ENCODE assay signal across 9 mouse cellular contexts in genomic region chr6:86921880-86922279, GRCm38 (mm10).
A peak's percentile ranks its signal among the peaks of the same experiment; 100 is the strongest.
DNase-seq lines count a peak whose midpoint lies in the region; ATAC-seq and TF ChIP-seq lines count a peak whose summit lies in the region.
"Had no signal": no experiment of that assay in that cellular context is flagged by ENCODE, and none has a peak within 500 bp of the region (broad histone marks: within the 10 kb centered on the region; RNA-seq: fewer than 3 reads in every experiment).

No protein-coding gene starts in this region.

- no peak overlapping the region for H3K4me3 ChIP-seq in forebrain, embryonic 10.5 days
- no peak overlapping the region for H3K4me3 ChIP-seq in forebrain, embryonic 16.5 days (replicated peaks; ENCODE audit: low read length)
- H3K4me3 ChIP-seq in heart, embryonic 12.5 days: no peak overlapping the region
- H3K4me3 ChIP-seq in lung, adult 2 months (replicated peaks; ENCODE audit: extremely low read depth, low read depth, low read length): no peak overlapping the region

- no peak for ATAC-seq in forebrain, embryonic 16.5 days
- ATAC-seq in heart, embryonic 12.5 days (ENCODE audit: insufficient number of reproducible peaks, low FRiP score): peak; percentile 73; the same call in 1 of the 2 replicates

- 27% methylated on average over 4 of the region's 4 CpGs for WGBS in forebrain, embryonic 10.5 days
- WGBS in forebrain, embryonic 16.5 days: 24% methylated on average over 4 of the region's 4 CpGs
- 10% methylated on average over 4 of the region's 4 CpGs for WGBS in heart, embryonic 12.5 days
- 21% methylated on average over 4 of the region's 4 CpGs for WGBS in lung, adult 2 months

- no peaks in the 10 kb centered on the region for H3K9me3 ChIP-seq in forebrain, embryonic 10.5 days
- H3K9me3 ChIP-seq in forebrain, embryonic 16.5 days (ENCODE audit: control insufficient read depth, low read length): no peaks in the 10 kb centered on the region
- no peaks in the 10 kb centered on the region for H3K9me3 ChIP-seq in heart, embryonic 12.5 days (replicated peaks)

- TF ChIP-seq CTCF in lung, adult 2 months (IDR thresholded peaks at IDR 0.05; ENCODE audit: insufficient read depth, low read length): peak; percentile 99

- H3K4me2 ChIP-seq in forebrain, embryonic 16.5 days (ENCODE audit: low read length): no peak overlapping the region
- no peak overlapping the region for H3K4me2 ChIP-seq in heart, embryonic 12.5 days

- H3K36me3 ChIP-seq in forebrain, embryonic 10.5 days (replicated peaks): peaks cover 15% of the 10 kb centered on the region
- H3K36me3 ChIP-seq in forebrain, embryonic 16.5 days (ENCODE audit: control insufficient read depth, insufficient read depth): peaks cover 3% of the 10 kb centered on the region; the same call in 1 of the 2 replicates
- peaks cover 16% of the 10 kb centered on the region for H3K36me3 ChIP-seq in heart, embryonic 12.5 days

- H3K27me3 ChIP-seq in forebrain, embryonic 10.5 days (ENCODE audit: poor library complexity, severe bottlenecking): no peaks in the 10 kb centered on the region
- no peaks in the 10 kb centered on the region for H3K27me3 ChIP-seq in forebrain, embryonic 16.5 days (replicated peaks; ENCODE audit: control insufficient read depth, insufficient read depth, low read length)
- H3K27me3 ChIP-seq in heart, embryonic 12.5 days (replicated peaks): no peaks in the 10 kb centered on the region

- no peaks in the 10 kb centered on the region for H3K4me1 ChIP-seq in forebrain, embryonic 10.5 days
- peaks cover 8% of the 10 kb centered on the region for H3K4me1 ChIP-seq in forebrain, embryonic 16.5 days (replicated peaks; ENCODE audit: control insufficient read depth, insufficient read depth, low read length)
- H3K4me1 ChIP-seq in heart, embryonic 12.5 days (replicated peaks): peaks cover 30% of the 10 kb centered on the region
- H3K4me1 ChIP-seq in lung, adult 2 months (ENCODE audit: control insufficient read depth, insufficient read depth, low read length): peaks cover 10% of the 10 kb centered on the region

- H3K9ac ChIP-seq in forebrain, embryonic 16.5 days (replicated peaks; ENCODE audit: low read depth, low read length): no peak overlapping the region
- H3K9ac ChIP-seq in heart, embryonic 12.5 days: no peak overlapping the region

- DNase-seq in forebrain, embryonic 10.5 days (ENCODE audit: extremely low spot score, low spot score): peak; percentile 50
- DNase-seq in adrenal gland, adult 8-10 months: peak; percentile 51
- peak; percentile 46 for DNase-seq in embryo, embryonic 11.5 days (ENCODE audit: low read depth, low spot score)
- DNase-seq in kidney, postnatal 10 days: peak; percentile 73
- peak; percentile 46 for DNase-seq in lung, adult 2 months
- DNase-seq in right cerebral cortex, postnatal 36 days (ENCODE audit: low spot score in 2 of 2): peak; percentile 37 to 54

- no peak overlapping the region for H3K27ac ChIP-seq in forebrain, embryonic 10.5 days
- H3K27ac ChIP-seq in forebrain, embryonic 16.5 days (ENCODE audit: low read length): no peak overlapping the region
- no peak overlapping the region for H3K27ac ChIP-seq in heart, embryonic 12.5 days (ENCODE audit: poor library complexity, severe bottlenecking)
- H3K27ac ChIP-seq: macrophage had no signal

- TF ChIP-seq POLR2A in lung, adult 2 months (IDR thresholded peaks at IDR 0.05; ENCODE audit: borderline replicate concordance, extremely low read depth, low read depth, low read length): no peak
